Mouse (Mus musculus) olfactory bulb, adult 2 months (tissue): ENCODE data around the gene Itpr2.

Experiments
- CTCF ChIP-seq: fragments of 200-500 bp; IDR thresholded peaks from 2 replicates; pipeline ENCODE4 v1.5.1; 2012; ENCODE audit warnings: low read depth, mild to moderate bottlenecking, low read length, moderate library complexity; ENCODE audit not compliant: insufficient read depth
- POLR2A ChIP-seq: fragments of 200-500 bp; IDR thresholded peaks from 2 replicates; pipeline ENCODE4 v1.6.1; 2012; ENCODE audit warnings: mild to moderate bottlenecking, low read depth, low read length, moderate library complexity; ENCODE audit not compliant: insufficient read depth

DNA sequence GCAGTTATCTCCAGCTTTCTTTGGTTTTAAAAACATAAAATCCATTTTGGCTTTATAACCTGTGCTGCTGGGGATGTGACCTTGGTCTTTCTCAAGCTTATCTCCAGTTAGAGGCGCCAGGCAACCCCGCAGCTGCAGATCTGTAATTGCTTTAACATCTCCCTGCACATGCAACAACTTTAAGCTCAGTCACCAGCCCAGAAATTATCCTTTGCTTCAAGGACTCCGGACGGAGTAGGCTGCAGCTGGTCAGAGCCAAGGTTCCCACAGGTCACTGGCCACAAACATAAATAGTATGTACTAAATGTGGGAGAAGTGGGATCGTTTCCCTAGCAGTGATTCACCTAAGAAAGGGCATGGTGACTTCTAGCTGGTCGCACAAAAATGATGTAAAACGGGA lies 179.5 kb downstream of the Itpr2 start:
- TF ChIP-seq POLR2A (no peak), CTCF (no peak)
